Mouse (Mus musculus) cerebellum, adult 18-20 months (tissue): Measurements from ENCODE around the gene Gm21973.

Experiments used
- DNase-seq, 2 experiments: peaks; one replicate each; pipeline ENCODE4 v3.0.0; 2021

Gm21973 gene

GRCm38 (mm10) chr15:10409842-10410241 lies 84.7 kb downstream of the Gm21973 start:
- DNase-seq = no peak

GRCm38 (mm10) chr15:10410881-10411280 lies 85.7 kb downstream of the Gm21973 start:
- no peak for DNase-seq

GRCm38 (mm10) chr15:10413656-10414055 lies 88.5 kb downstream of the Gm21973 start:
- DNase-seq = no peak

- DNase-seq = no peak
These were observed 96.1 kb downstream of the Gm21973 start for GRCm38 (mm10) chr15:10421138-10421784.

- DNase-seq = no peak
These were observed 96.6 kb downstream of the Gm21973 start for GRCm38 (mm10) chr15:10421785-10422144.
